24 mouse cellular contexts compared by ENCODE assay signal in genomic region chr17:67864363-67864762, GRCm38 (mm10).
DNase-seq lines count a peak whose midpoint lies in the region; ATAC-seq lines count a peak whose summit lies in the region.
"Had no signal": no experiment of that assay in that cellular context is flagged by ENCODE, and none has a peak within 500 bp of the region (broad histone marks: within the 10 kb centered on the region; RNA-seq: fewer than 3 reads in every experiment).

No protein-coding gene starts in this region.

- no peak for ATAC-seq in embryonic facial prominence, embryonic 13.5 days (ENCODE audit: insufficient number of reproducible peaks, insufficient read depth, low FRiP score, low TSS enrichment, low read depth)
- peak; percentile 48 for ATAC-seq in heart, embryonic 14.5 days (ENCODE audit: insufficient number of reproducible peaks, insufficient read depth, low FRiP score, low read depth)
- ATAC-seq: CD4-positive, CD25-positive, alpha-beta regulatory T cell, adult 4 months; forebrain, embryonic 13.5 days; forebrain, postnatal 0 days; intestine, embryonic 15.5 days had no signal

- peaks cover 33% of the 10 kb centered on the region for H3K4me1 ChIP-seq in embryonic facial prominence, embryonic 13.5 days
- H3K4me1 ChIP-seq in embryonic facial prominence, embryonic 10.5 days, result peaks cover 20% of the 10 kb centered on the region
- H3K4me1 ChIP-seq in heart, embryonic 14.5 days (ENCODE audit: control insufficient read depth in 2 of 2, insufficient read depth in 2 of 2, low read length in 2 of 2), result 0 out of 4 replicates have a peak, but pooled peaks cover 2 to 5% of the 10 kb centered on the region in 2 experiments
- H3K4me1 ChIP-seq: forebrain, embryonic 13.5 days; intestine, embryonic 15.5 days had no signal

- no peak overlapping the region for H3K9ac ChIP-seq in embryonic facial prominence, embryonic 13.5 days
- H3K9ac ChIP-seq in heart, embryonic 14.5 days (ENCODE audit: low read length), result no peak overlapping the region
- H3K9ac ChIP-seq: embryonic facial prominence, embryonic 12.5 days; forebrain, embryonic 13.5 days; forebrain, postnatal 0 days; hindbrain, embryonic 14.5 days; intestine, embryonic 15.5 days had no signal

- H3K36me3 ChIP-seq in embryonic facial prominence, embryonic 13.5 days, result peaks cover 57% of the 10 kb centered on the region
- H3K36me3 ChIP-seq in embryonic facial prominence, embryonic 10.5 days (replicated peaks), result peaks cover 82% of the 10 kb centered on the region
- H3K36me3 ChIP-seq in heart, embryonic 14.5 days (ENCODE audit: control insufficient read depth, insufficient read depth, low read length), result peaks cover 17% of the 10 kb centered on the region; the same call in 1 of the 2 replicates
- H3K36me3 ChIP-seq: G1E had no signal

- 90% methylated on average over 10 of the region's 10 CpGs for WGBS in embryonic facial prominence, embryonic 13.5 days
- WGBS in embryonic facial prominence, embryonic 10.5 days, result 94% methylated on average over 10 of the region's 10 CpGs
- 31% methylated on average over 10 of the region's 10 CpGs for WGBS in heart, embryonic 14.5 days

- DNase-seq in embryonic facial prominence, embryonic 10.5 days (ENCODE audit: low spot score), result no peak
- DNase-seq in heart, adult 11 months, result no peak
- peak; percentile 32 for DNase-seq in heart, postnatal 4 days
- DNase-seq in heart, adult 9 months (ENCODE audit: low spot score in 2 of 2), result no peak
- no peak for DNase-seq in frontal cortex, postnatal 36 days (ENCODE audit: low spot score in 2 of 2)
- DNase-seq: adrenal gland, adult 8-10 months; adrenal gland, postnatal 36 days; B cell, adult 2 months; cerebellum, adult 8-10 months; cerebellum, postnatal 14 days; embryo, embryonic 11 days; forebrain, postnatal 0 days; gastrocnemius, adult 2 months; gastrocnemius, postnatal 25 days; kidney, adult 18-20 months had no signal

- no peaks in the 10 kb centered on the region for H3K27me3 ChIP-seq in embryonic facial prominence, embryonic 13.5 days
- no peaks in the 10 kb centered on the region for H3K27me3 ChIP-seq in embryonic facial prominence, embryonic 10.5 days (replicated peaks; ENCODE audit: low read depth, poor library complexity, severe bottlenecking)
- H3K27me3 ChIP-seq in heart, embryonic 14.5 days (ENCODE audit: control insufficient read depth, insufficient read depth, low read length), result peaks cover 76% of the 10 kb centered on the region
- H3K27me3 ChIP-seq: embryonic facial prominence, embryonic 12.5 days; forebrain, embryonic 13.5 days; intestine, embryonic 15.5 days had no signal

- H3K4me3 ChIP-seq in embryonic facial prominence, embryonic 13.5 days, result no peak overlapping the region
- no peak overlapping the region for H3K4me3 ChIP-seq in embryonic facial prominence, embryonic 10.5 days
- no peak overlapping the region for H3K4me3 ChIP-seq in heart, embryonic 14.5 days (ENCODE audit: control insufficient read depth in 1 of 2, insufficient read depth in 1 of 2, low read depth in 1 of 2, low read length in 2 of 2)
- H3K4me3 ChIP-seq: embryonic facial prominence, embryonic 12.5 days; forebrain, embryonic 13.5 days; gastrocnemius, adult 2 months; hindbrain, embryonic 10.5 days; intestine, embryonic 15.5 days had no signal

- H3K9me3 ChIP-seq in embryonic facial prominence, embryonic 13.5 days, result peaks cover 3% of the 10 kb centered on the region; the same call in 1 of the 2 replicates
- peaks cover 7% of the 10 kb centered on the region; the same call in 1 of the 2 replicates for H3K9me3 ChIP-seq in embryonic facial prominence, embryonic 10.5 days
- 0 out of 2 replicates have a peak, but pooled peaks cover 3% of the 10 kb centered on the region for H3K9me3 ChIP-seq in heart, embryonic 14.5 days (ENCODE audit: control insufficient read depth, low read length)
- H3K9me3 ChIP-seq: embryonic facial prominence, embryonic 12.5 days; forebrain, embryonic 13.5 days; intestine, embryonic 15.5 days had no signal

- peak overlapping the region; percentile 98 for H3K27ac ChIP-seq in embryonic facial prominence, embryonic 13.5 days
- H3K27ac ChIP-seq in embryonic facial prominence, embryonic 10.5 days (replicated peaks), result no peak overlapping the region
- no peak overlapping the region for H3K27ac ChIP-seq in heart, embryonic 14.5 days (replicated peaks in 1 of 2; ENCODE audit: control insufficient read depth in 1 of 2, insufficient read depth in 1 of 2, low read depth in 2 of 2, low read length in 2 of 2)
- H3K27ac ChIP-seq: forebrain, embryonic 13.5 days; gastrocnemius, adult 2 months; hindbrain, embryonic 10.5 days; hindbrain, embryonic 14.5 days; intestine, embryonic 15.5 days had no signal

- H3K4me2 ChIP-seq in embryonic facial prominence, embryonic 13.5 days, result no peak overlapping the region
- H3K4me2 ChIP-seq in heart, embryonic 14.5 days (ENCODE audit: low read length), result no peak overlapping the region
- H3K4me2 ChIP-seq: embryonic facial prominence, embryonic 12.5 days; forebrain, embryonic 13.5 days; hindbrain, embryonic 14.5 days; intestine, embryonic 15.5 days had no signal
